Mouse (Mus musculus) intestine, embryonic 14.5 days (tissue): Measurements from ENCODE around the gene Wfdc9. TPM values are rescaled to one million over a fixed set of nuclear protein-coding genes. Genes with fewer than 3 reads are reported as not detected.
A peak's percentile ranks its signal among the peaks of the same experiment; 100 is the strongest.

ENCODE experiments used
- ATAC-seq: fragments of 200-750 bp; cut with Nextera tagmentation; replicated peaks from 2 replicates; pipeline ENCODE4 v1.8.0; 2017; ENCODE audit warnings: low read depth, moderate number of reproducible peaks, moderate TSS enrichment, moderate library complexity; ENCODE audit not compliant: low FRiP score, low TSS enrichment
- DNase-seq: peaks from one replicate; pipeline ENCODE4 v3.0.0-alpha.2; 2018; ENCODE audit warnings: low spot score
- H3K27ac ChIP-seq: fragments of 300-500 bp; sonication (generic); 2 replicates; pipeline ENCODE4 v1.5.1; 2014; ENCODE audit warnings: low read depth, mild to moderate bottlenecking, control low read depth
- H3K27me3 ChIP-seq: fragments of 300-500 bp; sonication (generic); replicated peaks from 2 replicates; pipeline ENCODE4 v1.6.1; 2014; ENCODE audit warnings: low read length, control low read depth; ENCODE audit not compliant: control insufficient read depth, insufficient read depth
- H3K36me3 ChIP-seq: fragments of 300-500 bp; sonication (generic); 2 replicates; pipeline ENCODE4 v1.6.1; 2014; ENCODE audit warnings: low read length, control low read depth; ENCODE audit not compliant: control insufficient read depth, insufficient read depth
- H3K4me1 ChIP-seq: fragments of 300-500 bp; sonication (generic); replicated peaks from 2 replicates; pipeline ENCODE4 v1.6.1; 2014; ENCODE audit warnings: low read length, control low read depth, mixed read lengths; ENCODE audit not compliant: control insufficient read depth, insufficient read depth
- H3K4me2 ChIP-seq: fragments of 300-500 bp; sonication (generic); 2 replicates; pipeline ENCODE4 v1.6.1; 2014; ENCODE audit warnings: low read length
- H3K4me3 ChIP-seq: fragments of 300-500 bp; sonication (generic); 2 replicates; pipeline ENCODE4 v1.5.1; 2014; ENCODE audit warnings: low read depth, low read length, control low read depth, mixed read lengths
- H3K9ac ChIP-seq: fragments of 300-500 bp; sonication (generic); 2 replicates; pipeline ENCODE4 v1.6.1; 2014; ENCODE audit warnings: mild to moderate bottlenecking, low read length
- H3K9me3 ChIP-seq: fragments of 300-500 bp; sonication (generic); 2 replicates; pipeline ENCODE4 v1.6.1; 2016; ENCODE audit warnings: low read length, control low read depth; ENCODE audit not compliant: control insufficient read depth
- WGBS: fragments of 180-500 bp; shearing (Covaris S2); extraction: QIAGEN DNeasy Blood & Tissue Kit; methylation state at CpG from one replicate; pipeline ENCODE4 v1.1.7; 2014; 5-methylcytosine and 5-hydroxymethylcytosine counted together
- polyA plus RNA-seq: library from polyadenylated mRNA; unstranded; fragments of >200 nt; fragmentation: Nextera tagmentation; extraction: Ambion mirVana; gene quantifications from 2 replicates; pipeline ENCODE4 v1.2.1, GENCODE M21; 2014

The Wfdc9 gene
- polyA plus RNA-seq = not detected in 2 replicates

- no peaks in the 10 kb centered on the region for H3K9me3 ChIP-seq
- ATAC-seq (no peak), DNase-seq (no peak)
- WGBS = 85% methylated on average over 9 of the region's 9 CpGs
- no peak within 1 kb of the TSS for H3K4me2 ChIP-seq
- H3K36me3 ChIP-seq = no peaks in the 10 kb centered on the region
- H3K4me1 ChIP-seq = no peaks in the 10 kb centered on the region
- no peak within 1 kb of the TSS for H3K4me3 ChIP-seq
- H3K27ac ChIP-seq = no peak within 1 kb of the TSS
- H3K27me3 ChIP-seq = no peaks in the 10 kb centered on the region
- no peak within 1 kb of the TSS for H3K9ac ChIP-seq
Observed at GRCm38 (mm10) chr2:164656483-164656882, at the start of gene Wfdc9. Wfdc9 (minus strand) TSS chr2:164656583.

- H3K27ac ChIP-seq = no peak overlapping the region
Observed at GRCm38 (mm10) chr2:164705991-164706390, 49.6 kb upstream of the Wfdc9 start.

GRCm38 (mm10) chr2:164705328-164705727 is 48.9 kb upstream of the Wfdc9 start:
- no peaks in the 10 kb centered on the region for H3K27me3 ChIP-seq
- 0 out of 2 replicates have a peak, but pooled peaks cover 3% of the 10 kb centered on the region for H3K9me3 ChIP-seq
- no peak overlapping the region for H3K4me3 ChIP-seq
- no peak overlapping the region for H3K4me2 ChIP-seq
- no peak for DNase-seq
- ATAC-seq = no peak
- no peaks in the 10 kb centered on the region for H3K4me1 ChIP-seq
- 87% methylated on average over 6 of the region's 6 CpGs for WGBS
- H3K9ac ChIP-seq = no peak overlapping the region
- no peak overlapping the region for H3K27ac ChIP-seq
- no peaks in the 10 kb centered on the region for H3K36me3 ChIP-seq

More at GRCm38 (mm10) chr2:164705991-164706390, 49.6 kb upstream of the Wfdc9 start:
- H3K9me3 ChIP-seq = 0 out of 2 replicates have a peak, but pooled peaks cover 3% of the 10 kb centered on the region
- H3K27me3 ChIP-seq = no peaks in the 10 kb centered on the region
- ATAC-seq = no peak
- 89% methylated on average over 14 of the region's 14 CpGs for WGBS
- no peak overlapping the region for H3K9ac ChIP-seq
- H3K4me2 ChIP-seq = no peak overlapping the region
- H3K4me3 ChIP-seq = no peak overlapping the region
- no peak for DNase-seq
- no peaks in the 10 kb centered on the region for H3K4me1 ChIP-seq
- no peaks in the 10 kb centered on the region for H3K36me3 ChIP-seq

GRCm38 (mm10) chr2:164704235-164704634 is 47.9 kb upstream of the Wfdc9 start:
- whole genome bisulfite sequencing = 79% methylated on average over 5 of the region's 5 CpGs
- H3K27me3 ChIP-seq = no peaks in the 10 kb centered on the region
- DNase-seq = no peak

GRCm38 (mm10) chr2:164701761-164702160 is 45.4 kb upstream of the Wfdc9 start:
- H3K9me3 ChIP-seq = 0 out of 2 replicates have a peak, but pooled peaks cover 3% of the 10 kb centered on the region
- no peak overlapping the region for H3K4me3 ChIP-seq
- no peak overlapping the region for H3K27ac ChIP-seq
- no peaks in the 10 kb centered on the region for H3K36me3 ChIP-seq
- H3K4me1 ChIP-seq = no peaks in the 10 kb centered on the region
- no peaks in the 10 kb centered on the region for H3K27me3 ChIP-seq
- 89% methylated on average over 5 of the region's 5 CpGs for WGBS
- no peak overlapping the region for H3K9ac ChIP-seq
- DNase-seq (no peak), ATAC-seq (no peak)
- no peak overlapping the region for H3K4me2 ChIP-seq

More at GRCm38 (mm10) chr2:164704235-164704634, 47.9 kb upstream of the Wfdc9 start:
- Histone ChIP-seq H3K4me2 (no peak overlapping the region), H3K4me1 (no peaks in the 10 kb centered on the region), H3K9ac (no peak overlapping the region), H3K4me3 (no peak overlapping the region), H3K9me3 (0 out of 2 replicates have a peak, but pooled peaks cover 3% of the 10 kb centered on the region), H3K36me3 (no peaks in the 10 kb centered on the region), H3K27ac (no peak overlapping the region)
- no peak for ATAC-seq

- H3K9ac ChIP-seq = no peak overlapping the region
- no peak overlapping the region for H3K4me2 ChIP-seq
- no peak overlapping the region for H3K4me3 ChIP-seq
- no peak overlapping the region for H3K27ac ChIP-seq
- H3K9me3 ChIP-seq = 0 out of 2 replicates have a peak, but pooled peaks cover 3% of the 10 kb centered on the region
- no peaks in the 10 kb centered on the region for H3K4me1 ChIP-seq
- ATAC-seq (no peak), DNase-seq (no peak)
- H3K27me3 ChIP-seq = no peaks in the 10 kb centered on the region
- WGBS = 42% methylated on average over 5 of the region's 5 CpGs
- H3K36me3 ChIP-seq = no peaks in the 10 kb centered on the region
Observed at GRCm38 (mm10) chr2:164700959-164701358, 44.6 kb upstream of the Wfdc9 start.

GRCm38 (mm10) chr2:164698201-164698600 is 41.8 kb upstream of the Wfdc9 start, which contains the start of gene Spint4:
Spint4 (plus strand) TSS chr2:164698501.
- no peaks in the 10 kb centered on the region for H3K36me3 ChIP-seq
- no peak within 1 kb of the TSS for H3K4me3 ChIP-seq
- H3K4me1 ChIP-seq = no peaks in the 10 kb centered on the region
- H3K9ac ChIP-seq = no peak within 1 kb of the TSS
- WGBS = 80% methylated on average over 4 of the region's 4 CpGs
- no peak for DNase-seq
- no peaks in the 10 kb centered on the region for H3K9me3 ChIP-seq
- no peak within 1 kb of the TSS for H3K4me2 ChIP-seq
- no peak within 1 kb of the TSS for H3K27ac ChIP-seq
- ATAC-seq = no peak
- H3K27me3 ChIP-seq = no peaks in the 10 kb centered on the region

- Histone ChIP-seq H3K4me2 (no peak within 1 kb of the TSS), H3K4me1 (no peaks in the 10 kb centered on the region), H3K27me3 (no peaks in the 10 kb centered on the region), H3K27ac (no peak within 1 kb of the TSS), H3K4me3 (no peak within 1 kb of the TSS), H3K36me3 (no peaks in the 10 kb centered on the region), H3K9me3 (no peaks in the 10 kb centered on the region), H3K9ac (no peak within 1 kb of the TSS)
- ATAC-seq (no peak), DNase-seq (no peak)
- 73% methylated on average over 3 of the region's 3 CpGs for WGBS
Observed at GRCm38 (mm10) chr2:164684807-164685206, 28.4 kb upstream of the Wfdc9 start, which contains the start of gene Wfdc13. Wfdc13 (plus strand) TSS chr2:164685107.

GRCm38 (mm10) chr2:164679906-164680305 is 23.5 kb upstream of the Wfdc9 start:
- no peak overlapping the region for H3K9ac ChIP-seq
- no peaks in the 10 kb centered on the region for H3K9me3 ChIP-seq
- DNase-seq (no peak), ATAC-seq (no peak)
- H3K36me3 ChIP-seq = no peaks in the 10 kb centered on the region
- 0 out of 2 replicates have a peak, but pooled peaks cover 6% of the 10 kb centered on the region for H3K4me1 ChIP-seq
- no peak overlapping the region for H3K4me3 ChIP-seq
- WGBS = 34% methylated on average over 3 of the region's 3 CpGs
- no peaks in the 10 kb centered on the region for H3K27me3 ChIP-seq
- 0 out of 2 replicates have a peak overlapping the region, but pooled peaks have one; percentile 4 for H3K27ac ChIP-seq
- H3K4me2 ChIP-seq = no peak overlapping the region
